Mouse (Mus musculus) fibroblast of lung, adult 2 months (primary cell): ENCODE measurements around the gene 2900026A02Rik.

Experiments
- DNase-seq: peaks from one replicate; pipeline ENCODE4 v3.0.0-alpha.2; 2011; ENCODE audit warnings: low read depth

The 2900026A02Rik gene

GRCm38 (mm10) chr5:113149052-113149451, 72.0 kb downstream of the 2900026A02Rik start:
- no peak for DNase-seq

- DNase-seq, result no peak
These were observed 73.0 kb downstream of the 2900026A02Rik start for GRCm38 (mm10) chr5:113147994-113148471.

- DNase-seq, result no peak
These were observed 74.4 kb downstream of the 2900026A02Rik start for GRCm38 (mm10) chr5:113146656-113147055.

- no peak for DNase-seq
These were observed 75.9 kb downstream of the 2900026A02Rik start for GRCm38 (mm10) chr5:113145171-113145570.

GRCm38 (mm10) chr5:113142486-113142885, 78.5 kb downstream of the 2900026A02Rik start:
- no peak for DNase-seq

GRCm38 (mm10) chr5:113142018-113142417, 79.0 kb downstream of the 2900026A02Rik start:
- DNase-seq, result no peak

- DNase-seq, result no peak
These were observed 80.2 kb downstream of the 2900026A02Rik start for GRCm38 (mm10) chr5:113140872-113141271.

GRCm38 (mm10) chr5:113140051-113140450, 81.0 kb downstream of the 2900026A02Rik start:
- no peak for DNase-seq

- DNase-seq, result no peak
These were observed 81.8 kb downstream of the 2900026A02Rik start for GRCm38 (mm10) chr5:113139064-113139726.

GRCm38 (mm10) chr5:113138319-113139063, 82.5 kb downstream of the 2900026A02Rik start:
- DNase-seq, result no peak

GRCm38 (mm10) chr5:113137691-113138318, 83.2 kb downstream of the 2900026A02Rik start:
- no peak for DNase-seq

GRCm38 (mm10) chr5:113136951-113137487, 84.0 kb downstream of the 2900026A02Rik start:
- DNase-seq, result no peak

GRCm38 (mm10) chr5:113135513-113135912, 85.5 kb downstream of the 2900026A02Rik start:
- DNase-seq, result no peak

GRCm38 (mm10) chr5:113133722-113134710, 87.0 kb downstream of the 2900026A02Rik start:
- DNase-seq, result no peak

GRCm38 (mm10) chr5:113133080-113133491, 88.0 kb downstream of the 2900026A02Rik start:
- no peak for DNase-seq

GRCm38 (mm10) chr5:113132635-113133041, 88.4 kb downstream of the 2900026A02Rik start:
- no peak for DNase-seq

GRCm38 (mm10) chr5:113128426-113128825, 92.6 kb downstream of the 2900026A02Rik start:
- DNase-seq, result no peak

GRCm38 (mm10) chr5:113126476-113126875, 94.6 kb downstream of the 2900026A02Rik start:
- DNase-seq, result no peak

- no peak for DNase-seq
These were observed 97.3 kb downstream of the 2900026A02Rik start for GRCm38 (mm10) chr5:113123693-113124092.

GRCm38 (mm10) chr5:113122326-113123054, 98.5 kb downstream of the 2900026A02Rik start:
- DNase-seq, result no peak

- DNase-seq, result no peak
These were observed 99.5 kb downstream of the 2900026A02Rik start for GRCm38 (mm10) chr5:113121591-113121875.
